Mouse (Mus musculus): ENCODE measurements around the gene Inafm2.

DNA sequence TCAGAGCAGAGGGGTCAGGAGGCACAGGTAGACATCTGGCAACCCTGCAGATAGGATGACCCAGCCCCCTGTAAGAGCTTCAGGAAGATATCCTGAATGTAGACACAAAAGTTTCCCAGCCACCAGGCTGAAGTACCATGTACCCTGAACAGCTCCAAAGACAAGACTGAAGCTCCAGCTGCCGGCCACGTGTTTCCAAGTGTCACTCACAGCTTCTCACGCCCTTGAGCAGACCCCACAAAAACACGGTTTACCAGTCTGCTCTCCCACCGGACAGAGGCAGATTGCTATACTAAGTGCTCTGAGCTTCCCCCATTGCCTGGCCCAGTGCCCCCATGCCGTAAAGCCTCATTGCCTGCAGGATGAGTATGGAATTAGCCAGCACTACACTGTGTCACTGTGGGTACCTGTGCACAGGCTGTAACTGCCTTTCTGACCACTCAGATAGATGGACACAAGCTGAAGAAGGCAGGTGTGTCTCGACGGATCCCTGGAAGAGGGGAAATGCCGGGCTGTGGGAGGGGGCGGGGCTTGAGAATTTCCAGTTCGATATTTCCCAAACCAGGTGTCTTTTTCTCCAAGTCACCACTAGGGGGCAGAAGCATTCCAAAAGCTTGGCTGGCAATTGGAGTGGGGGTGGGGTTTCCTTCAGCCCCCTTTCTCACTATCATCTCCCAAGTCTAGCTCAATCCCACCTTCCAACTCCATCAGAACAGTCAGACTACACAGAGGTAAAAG lies 18.7 kb downstream of the Inafm2 start:
- TF ChIP-seq CTCF (IDR thresholded peaks at IDR 0.05; ENCODE audit: insufficient read depth, low read depth, low read length) (peak; percentile 43; the same call in 1 of the 2 replicates), POLR2A (IDR thresholded peaks at IDR 0.05; ENCODE audit: insufficient read depth, low read depth, low read length) (no peak)
